Mouse (Mus musculus): ENCODE results near the gene Scd2.

DNA sequence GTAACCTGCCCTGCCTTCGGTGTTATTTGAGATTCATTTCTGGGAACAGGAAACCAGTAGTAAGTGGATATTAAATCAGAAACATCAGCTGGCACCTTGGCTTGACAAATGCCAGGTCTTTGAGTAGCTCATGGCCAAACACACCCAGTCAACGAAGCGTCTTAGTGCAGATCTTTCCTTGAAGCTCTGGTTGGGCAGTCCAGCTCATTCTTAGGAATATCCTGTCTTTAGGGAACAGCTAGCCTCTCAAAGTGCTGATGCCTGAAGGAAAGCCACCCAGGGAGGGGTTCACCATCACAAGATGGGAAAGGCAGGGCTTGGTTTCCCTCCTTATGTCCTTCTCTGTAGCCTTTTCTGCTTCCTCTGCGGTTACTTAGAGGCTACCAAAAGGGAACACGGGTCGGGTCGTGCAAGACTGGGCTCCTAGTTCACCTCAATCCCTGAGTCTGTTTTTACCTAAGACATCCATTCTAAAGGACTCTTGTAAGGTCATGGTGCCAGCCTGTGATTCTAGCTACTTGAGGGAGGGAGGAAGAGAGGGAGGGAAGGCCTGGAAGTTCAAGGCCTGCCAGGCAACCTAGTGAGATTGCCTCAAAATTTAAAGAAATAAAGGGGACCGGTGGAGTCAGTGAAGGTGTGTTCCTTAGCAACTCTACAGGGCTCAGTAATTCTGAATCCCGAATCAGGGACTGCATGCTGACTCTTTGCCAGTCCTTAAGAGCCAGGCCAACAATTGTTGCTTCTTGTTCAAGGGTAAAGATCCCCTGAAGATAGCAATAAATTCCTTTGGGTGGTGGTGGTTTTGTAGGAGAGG, 13.8 kb downstream of the Scd2 start:
- TF ChIP-seq CTCF (IDR thresholded peaks at IDR 0.05; ENCODE audit: low read depth) (no peak), EP300 (IDR thresholded peaks at IDR 0.05; ENCODE audit: low read depth) (no peak)
